Mouse (Mus musculus): Measurements from ENCODE around the gene Cd163l1. TPM values are rescaled to one million over a fixed set of nuclear protein-coding genes. Genes with fewer than 3 reads are reported as not detected.

Gene Cd163l1
- total RNA-seq (2021), result under 1 TPM in 1 of 2 experiments, not detected in 1; 0.20 TPM
- long read RNA-seq, experiment 1, partial matches to known transcripts, result 0 of 1 reads
- long read RNA-seq, experiment 1, other reads (novel, unspliced or antisense), result 1 of 1 reads
- long read RNA-seq, experiment 2, result 0 reads

GRCm38 (mm10) chr7:140217967-140218366, at the start of gene Cd163l1:
Gene Cd163l1 (plus strand): TSS chr7:140218267.
- no peak for DNase-seq

DNA sequence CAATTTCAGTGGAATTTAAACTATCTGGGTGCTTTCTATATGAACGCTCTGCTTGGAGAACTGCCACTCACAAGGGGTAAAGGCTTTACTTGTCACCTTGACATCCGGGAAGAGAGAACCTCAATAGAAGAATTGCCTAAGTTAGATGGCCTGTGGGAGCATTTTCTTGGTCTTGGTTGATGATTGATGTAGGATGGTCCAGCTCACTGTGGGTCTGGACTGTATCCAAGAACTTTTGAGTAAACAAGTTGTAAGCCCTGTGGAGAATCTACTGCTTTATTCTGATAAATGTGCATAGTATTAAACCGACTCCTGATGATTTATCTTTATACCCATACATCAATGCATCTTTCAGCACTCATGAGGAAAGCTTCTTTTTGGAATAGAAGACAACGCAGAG, 48.7 kb upstream of the Cd163l1 start:
- DNase-seq, result no peak

DNA sequence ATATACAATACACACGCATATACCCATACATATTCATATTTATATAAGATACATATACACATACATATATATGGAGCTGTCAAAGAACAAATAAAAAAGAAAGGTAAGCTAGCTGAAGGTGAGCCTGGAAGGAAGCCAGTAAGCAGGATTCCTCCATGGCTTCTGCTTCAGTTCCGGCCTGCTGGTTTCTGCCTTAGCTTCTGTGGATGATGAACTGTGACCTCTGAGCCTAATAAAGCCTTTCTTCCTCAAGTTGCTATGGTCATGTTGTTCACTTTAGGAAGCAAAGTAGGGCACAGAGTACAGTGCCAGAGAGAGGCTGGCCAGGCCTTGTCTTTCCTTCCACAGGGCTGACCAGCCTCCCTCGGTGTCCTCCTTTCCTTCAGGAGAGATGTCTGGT, 47.2 kb upstream of the Cd163l1 start:
- no peak for DNase-seq

GRCm38 (mm10) chr7:140172936-140173335, 45.1 kb upstream of the Cd163l1 start, which contains the start of gene Olfr523:
Gene Olfr523 (plus strand): TSS chr7:140173217.
- DNase-seq, result no peak

GRCm38 (mm10) chr7:140179176-140179575, 38.9 kb upstream of the Cd163l1 start:
- no peak for DNase-seq

DNA sequence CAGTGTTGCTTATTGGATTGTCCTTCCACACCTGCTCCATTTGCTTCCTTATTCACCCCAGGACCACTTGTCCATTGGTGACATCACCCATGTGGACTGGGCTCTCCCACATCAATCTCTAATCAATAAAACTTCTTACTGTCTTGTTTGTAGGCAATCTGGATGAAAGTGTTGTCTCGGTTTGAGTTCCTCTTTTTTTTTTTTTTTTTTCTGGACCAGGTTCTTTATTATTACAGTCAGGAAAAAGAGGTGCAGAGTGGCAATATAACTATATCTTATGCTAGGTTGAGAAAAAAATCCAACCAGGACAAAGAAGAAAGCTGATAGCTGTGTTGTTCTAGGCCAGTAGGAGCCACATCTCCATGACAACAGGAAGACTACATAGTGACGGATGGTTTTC, 37.4 kb upstream of the Cd163l1 start:
- no peak for DNase-seq

GRCm38 (mm10) chr7:140184206-140184605, 33.9 kb upstream of the Cd163l1 start:
- no peak for DNase-seq

DNA sequence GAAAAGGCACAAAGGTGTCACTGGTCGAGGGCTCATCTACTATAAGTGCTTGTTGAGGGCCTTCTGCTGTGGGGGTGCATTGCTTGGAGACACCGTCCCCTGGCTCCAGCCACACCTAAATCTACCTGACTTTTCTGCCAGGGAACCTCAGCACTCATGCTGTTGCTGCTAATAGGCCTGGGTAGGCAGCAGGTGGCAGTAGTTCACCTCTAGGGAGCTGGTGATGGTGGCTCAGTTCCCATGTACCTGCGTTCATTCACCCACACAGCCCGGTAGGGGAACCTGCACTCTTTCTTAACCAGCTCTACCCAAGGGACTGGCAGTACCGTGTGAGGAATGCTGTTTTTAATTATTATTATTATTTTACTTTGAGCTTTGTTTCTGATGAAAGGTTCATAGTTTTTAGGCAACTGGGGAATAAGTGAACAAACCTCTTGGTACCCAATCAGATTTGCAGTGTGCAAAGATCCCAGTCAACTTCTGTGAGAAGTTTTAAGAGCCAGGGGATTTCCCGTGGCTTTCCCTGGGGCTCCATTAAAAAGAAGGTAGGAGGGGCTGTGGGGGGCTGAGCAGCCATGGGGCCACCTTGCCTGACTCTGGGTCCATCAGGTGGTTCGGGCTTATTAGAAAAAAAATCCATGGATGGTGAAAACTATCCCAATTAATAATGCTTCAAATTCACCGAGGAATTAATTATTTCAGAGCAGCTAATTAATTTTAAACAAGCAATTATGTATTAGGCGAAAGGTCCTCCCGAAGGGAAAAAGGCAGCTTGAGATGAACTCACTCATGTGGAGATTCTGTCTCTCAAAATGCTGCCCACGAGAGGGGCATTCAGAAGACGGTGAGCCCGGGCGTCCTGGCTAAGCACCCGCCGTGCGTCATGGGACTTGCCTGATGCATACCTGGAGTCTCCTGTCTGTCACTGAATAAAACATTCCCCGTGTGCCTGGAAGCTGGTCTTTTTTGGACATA, 31.1 kb upstream of the Cd163l1 start:
- peak in 1 of 2 experiments; percentile 2 for DNase-seq

- no peak for DNase-seq
Observed at GRCm38 (mm10) chr7:140187721-140188390, 30.2 kb upstream of the Cd163l1 start.

DNA sequence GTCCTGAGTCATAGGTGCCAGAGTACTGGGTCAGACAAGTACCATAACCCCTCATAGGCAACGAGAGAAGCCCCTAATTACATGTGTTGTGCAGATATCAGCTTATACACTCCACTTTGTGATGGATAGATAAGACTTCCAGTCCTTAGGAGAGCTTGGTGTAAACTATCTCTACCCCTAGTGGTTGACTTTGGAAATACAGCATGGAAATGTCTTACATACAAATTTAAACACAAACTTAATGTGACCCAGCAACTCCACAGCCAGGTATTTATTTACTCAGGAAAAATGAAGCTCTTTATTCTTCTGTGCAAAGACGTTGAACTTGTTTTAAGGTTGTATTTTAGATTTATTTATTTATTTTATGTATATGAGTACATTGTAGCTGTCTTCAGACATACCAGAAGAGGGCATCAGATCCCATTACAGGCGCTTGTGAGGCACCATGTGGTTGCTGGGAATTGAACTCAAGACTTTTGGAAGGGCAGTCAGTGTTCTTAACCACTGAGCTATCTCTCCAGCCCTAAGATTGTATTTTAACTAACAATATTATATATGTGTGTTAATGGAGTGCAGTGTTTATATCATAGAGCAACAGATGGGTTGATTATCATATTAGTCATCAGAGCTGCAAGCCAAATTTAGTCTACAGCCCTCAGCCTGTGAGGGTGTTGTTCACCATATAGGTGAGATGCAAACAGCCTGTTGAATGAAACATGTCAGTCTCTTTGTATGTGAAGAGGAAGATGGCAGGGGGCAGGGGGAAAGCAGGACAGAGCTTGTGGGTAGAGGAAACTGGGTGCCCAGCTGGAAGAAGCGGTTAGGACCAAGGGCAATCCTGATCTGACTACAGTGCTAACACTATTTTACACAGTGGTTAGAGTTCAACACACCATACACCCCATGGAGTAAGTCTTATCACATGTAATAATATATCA, 29.4 kb upstream of the Cd163l1 start:
- DNase-seq, result no peak

DNA sequence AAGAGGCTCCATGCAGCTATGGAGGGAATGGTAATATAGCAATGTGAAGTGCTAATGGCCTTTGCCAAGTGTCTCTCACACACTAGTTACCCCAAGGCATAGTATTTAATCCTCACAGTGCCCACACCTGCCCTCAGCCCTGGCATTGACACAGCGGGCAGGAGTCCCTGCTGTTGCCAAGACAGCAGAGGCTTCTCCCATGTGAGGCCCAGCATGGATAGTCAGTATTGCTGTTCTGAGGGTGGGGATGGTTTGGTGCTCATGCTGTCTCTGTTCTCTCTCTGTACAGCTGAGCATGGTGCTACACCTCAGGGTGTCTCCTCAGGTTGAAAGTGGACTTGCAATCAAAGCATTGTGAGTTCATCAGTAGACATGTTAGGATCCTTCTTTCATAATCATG, 27.6 kb upstream of the Cd163l1 start:
- no peak for DNase-seq

- DNase-seq, result no peak
Observed at GRCm38 (mm10) chr7:140192445-140192844, 25.6 kb upstream of the Cd163l1 start.

GRCm38 (mm10) chr7:140192851-140193250, 25.2 kb upstream of the Cd163l1 start:
- no peak for DNase-seq

DNA sequence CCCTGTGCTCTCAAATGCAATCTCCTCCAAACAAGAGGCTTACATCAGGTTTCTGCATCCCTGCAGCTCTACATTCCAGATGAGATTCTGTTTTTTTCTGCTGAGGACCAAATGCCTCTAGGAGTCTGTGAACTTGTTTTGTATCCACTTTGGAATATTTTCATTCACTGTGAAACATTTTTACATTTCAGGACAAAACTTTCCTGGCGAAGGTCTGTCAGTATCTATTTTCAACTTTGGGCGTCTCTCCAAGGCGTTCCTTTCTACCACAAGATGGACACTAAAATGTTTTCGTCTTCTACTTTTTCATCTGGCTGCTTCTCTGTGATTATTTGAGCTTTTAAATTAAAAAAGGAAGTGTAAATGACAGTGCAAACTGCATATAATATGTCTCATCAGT, 24.0 kb upstream of the Cd163l1 start:
- DNase-seq, result no peak

GRCm38 (mm10) chr7:140196002-140196401, 22.1 kb upstream of the Cd163l1 start:
- DNase-seq, result no peak

DNA sequence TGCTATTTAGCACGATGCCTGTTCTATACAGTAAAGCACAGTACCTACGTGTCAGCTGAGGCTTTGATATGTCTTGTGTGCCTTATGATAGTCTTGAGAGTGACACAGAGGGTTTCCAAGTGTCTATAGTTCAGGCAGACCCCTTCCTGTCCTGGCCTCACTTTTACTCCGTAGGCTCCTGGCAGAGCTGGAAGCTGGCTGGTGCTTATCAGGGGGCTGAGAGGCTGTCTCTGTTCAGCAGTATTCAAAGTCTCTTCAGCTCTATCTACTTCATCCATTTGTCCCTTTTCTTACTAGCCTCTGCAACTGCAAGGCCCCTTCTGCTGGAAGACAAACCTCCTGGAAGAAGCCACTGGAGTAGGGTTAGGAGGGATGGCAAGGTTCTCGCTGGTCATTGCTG, 17.0 kb upstream of the Cd163l1 start:
- DNase-seq, result no peak

- DNase-seq, result no peak
Observed at GRCm38 (mm10) chr7:140205864-140206263, 12.2 kb upstream of the Cd163l1 start, which contains the start of gene Olfr524. Gene Olfr524 (minus strand): TSS chr7:140205964.

- DNase-seq, result no peak
Observed at GRCm38 (mm10) chr7:140206904-140207303, 11.2 kb upstream of the Cd163l1 start.

- DNase-seq, result no peak
Observed at GRCm38 (mm10) chr7:140208153-140208552, 9.9 kb upstream of the Cd163l1 start.

DNA sequence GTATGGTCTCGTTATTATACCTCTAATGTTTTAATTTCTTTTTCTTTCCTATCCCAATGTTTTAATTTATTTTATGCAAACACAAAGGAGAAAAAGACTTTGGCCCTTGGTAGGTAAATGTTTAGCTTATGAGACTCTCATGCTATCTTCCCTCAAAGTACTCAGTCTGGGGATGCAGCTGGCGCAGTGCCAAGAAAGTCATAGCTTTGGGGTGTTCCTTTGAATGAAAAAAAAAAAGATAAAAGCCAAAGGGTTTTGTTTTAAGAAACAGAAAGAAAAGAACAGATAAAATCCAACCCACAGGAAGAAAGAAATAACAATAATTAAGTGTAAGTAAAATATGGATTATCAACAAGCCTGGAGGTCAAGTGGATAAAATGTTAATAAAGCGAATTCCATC, 9.4 kb upstream of the Cd163l1 start:
- no peak for DNase-seq

GRCm38 (mm10) chr7:140213841-140214240, 4.2 kb upstream of the Cd163l1 start:
- DNase-seq, result no peak

GRCm38 (mm10) chr7:140219268-140219667, 1.2 kb downstream of the Cd163l1 start:
- peak in 1 of 2 experiments; percentile 8 for DNase-seq
